Mouse (Mus musculus) megakaryocyte, embryonic 14.5 days (primary cell): ENCODE measurements around the gene Gm36864.
"Not testable (repeated sequence)": the region's sequence is repeated elsewhere in the genome, so short reads cannot be mapped to it uniquely, and the experiment has no call there.

Experiments
- FLI1 ChIP-seq: IDR thresholded peaks from 2 replicates; pipeline ENCODE4 v1.6.1; 2012; ENCODE audit warnings: low read length, inconsistent platforms, mixed read lengths
- GATA1 ChIP-seq: IDR thresholded peaks from 3 replicates; pipeline ENCODE4 v1.6.1; 2012; ENCODE audit warnings: mixed read lengths, low read length, inconsistent platforms, borderline replicate concordance

GRCm38 (mm10) chr7:44193466-44193865 is 42.5 kb upstream of the Gm36864 start:
- TF ChIP-seq FLI1, GATA1: not testable (repeated sequence)
